Mouse (Mus musculus): ENCODE measurements around the gene Dnm3. TPM values are rescaled to one million over a fixed set of nuclear protein-coding genes. Genes with fewer than 3 reads are reported as not detected.
A peak's percentile ranks its signal among the peaks of the same experiment; 100 is the strongest.

Gene Dnm3
- polyA plus RNA-seq, 1 experiment from 2014 or later: 18.7 TPM

DNA sequence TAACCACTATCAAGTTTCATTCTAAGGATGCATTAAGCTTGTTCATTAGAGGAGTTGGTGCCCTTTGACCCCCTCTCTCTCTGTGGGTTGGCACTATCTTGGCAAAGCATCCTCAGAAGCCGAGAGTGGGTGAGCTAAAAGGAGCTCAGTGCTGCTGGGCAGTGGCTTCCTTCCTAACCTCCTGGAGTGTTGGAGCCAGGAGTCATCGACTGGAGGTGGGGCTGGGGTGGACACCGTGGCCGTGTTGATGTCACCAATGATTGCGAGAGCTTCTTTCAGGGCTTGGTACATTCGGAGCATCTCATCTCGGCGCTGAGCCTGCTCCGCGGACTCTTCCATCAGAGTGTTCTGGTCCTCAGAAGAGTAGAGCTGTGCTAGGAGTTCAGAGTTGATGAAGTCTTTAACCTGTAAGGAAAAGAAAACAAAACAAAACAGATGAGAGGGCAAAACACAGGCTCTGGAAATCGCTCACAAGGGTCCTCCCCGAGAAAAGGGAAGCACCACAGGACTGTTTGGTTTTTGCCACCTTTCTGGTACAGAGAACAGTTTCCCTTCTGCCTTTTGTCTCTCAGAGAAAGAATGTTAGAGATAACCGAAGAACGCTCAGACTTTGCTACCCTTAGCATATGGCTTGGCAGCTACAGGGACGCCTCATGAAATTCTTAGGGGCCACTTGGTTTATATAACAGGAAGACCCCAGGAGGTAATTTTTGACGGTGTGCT lies 466.1 kb downstream of the Dnm3 start:
- Histone ChIP-seq H3K27me3 (no peaks in the 10 kb centered on the region), H3K4me1 (replicated peaks) (peaks cover 81% of the 10 kb centered on the region), H3K4me2 (no peak overlapping the region), H3K4me3 (replicated peaks) (no peak overlapping the region), H3K36me3 (peaks cover 4% of the 10 kb centered on the region; the same call in 1 of the 2 replicates), H3K9ac (replicated peaks) (0 out of 2 replicates have a peak overlapping the region, but pooled peaks have one; percentile 27), H3K9me3 (no peaks in the 10 kb centered on the region), H3K27ac (peak overlapping the region; percentile 82)
- no peak for ATAC-seq (ENCODE audit: insufficient number of reproducible peaks, insufficient read depth, low FRiP score, low TSS enrichment, low read depth)
- WGBS: 79% methylated on average over 16 of the region's 16 CpGs

DNA sequence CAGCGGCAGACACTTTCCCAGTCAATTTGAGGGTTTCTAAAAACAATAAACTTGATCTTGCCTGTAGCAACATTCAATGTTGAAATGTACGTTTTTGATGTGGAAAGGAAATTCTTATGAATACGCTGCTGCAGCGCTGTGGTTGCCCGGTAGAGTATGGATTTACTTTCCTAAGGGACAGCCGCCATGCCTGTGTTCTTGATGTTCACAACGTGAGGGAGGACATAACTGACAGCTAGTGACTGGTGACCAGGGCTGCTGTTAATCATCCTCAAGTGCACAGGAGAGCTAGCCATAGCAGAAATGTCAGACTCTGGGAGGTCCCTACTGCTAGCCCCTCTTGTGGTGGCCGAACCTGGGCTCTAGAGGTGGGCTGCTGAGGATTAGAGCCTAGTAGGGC lies 468.7 kb downstream of the Dnm3 start:
- 20% methylated on average over 8 of the region's 8 CpGs for WGBS
- peaks cover 80% of the 10 kb centered on the region for H3K4me1 ChIP-seq (replicated peaks)
- peak overlapping the region; percentile 99 for H3K27ac ChIP-seq
- H3K27me3 ChIP-seq: no peaks in the 10 kb centered on the region
- peak overlapping the region; percentile 44; the same call in 1 of the 2 replicates for H3K9ac ChIP-seq (replicated peaks)
- no peak overlapping the region for H3K4me3 ChIP-seq (replicated peaks)
- peak overlapping the region; percentile 38 for H3K4me2 ChIP-seq
- peaks cover 4% of the 10 kb centered on the region; the same call in 1 of the 2 replicates for H3K36me3 ChIP-seq
- H3K9me3 ChIP-seq: no peaks in the 10 kb centered on the region
- no peak for ATAC-seq (ENCODE audit: insufficient number of reproducible peaks, insufficient read depth, low FRiP score, low TSS enrichment, low read depth)

DNA sequence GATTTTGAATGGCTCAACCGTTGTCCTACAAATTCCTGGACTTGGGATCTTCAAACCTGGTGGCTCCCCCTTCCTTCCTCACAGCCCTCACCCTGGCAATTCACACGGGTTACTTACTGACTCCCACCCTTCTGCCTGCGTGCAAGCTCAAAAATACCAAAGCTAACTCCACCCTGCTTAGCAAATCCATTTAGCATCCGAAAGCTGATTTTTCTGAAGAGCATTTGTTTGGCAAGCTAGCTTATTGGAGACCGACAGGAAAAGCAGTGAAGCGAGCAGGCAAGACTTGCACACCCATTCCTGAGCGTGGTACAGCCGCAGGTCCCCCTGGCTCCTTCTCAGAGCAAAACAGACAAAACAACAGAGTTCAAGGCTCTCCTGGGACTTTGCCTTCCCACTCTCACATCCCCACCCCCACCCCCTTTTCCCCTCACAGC lies 469.2 kb downstream of the Dnm3 start:
- H3K9ac ChIP-seq (replicated peaks): peak overlapping the region; percentile 44
- H3K4me1 ChIP-seq (replicated peaks): peaks cover 80% of the 10 kb centered on the region
- H3K36me3 ChIP-seq: peaks cover 4% of the 10 kb centered on the region; the same call in 1 of the 2 replicates
- ATAC-seq (ENCODE audit: insufficient number of reproducible peaks, insufficient read depth, low FRiP score, low TSS enrichment, low read depth): peak; percentile 72; the same call in 1 of the 2 replicates
- H3K4me2 ChIP-seq: peak overlapping the region; percentile 38
- H3K27ac ChIP-seq: peak overlapping the region; percentile 99
- H3K4me3 ChIP-seq (replicated peaks): no peak overlapping the region
- H3K27me3 ChIP-seq: no peaks in the 10 kb centered on the region
- 14% methylated on average over 8 of the region's 8 CpGs for WGBS
- H3K9me3 ChIP-seq: no peaks in the 10 kb centered on the region

DNA sequence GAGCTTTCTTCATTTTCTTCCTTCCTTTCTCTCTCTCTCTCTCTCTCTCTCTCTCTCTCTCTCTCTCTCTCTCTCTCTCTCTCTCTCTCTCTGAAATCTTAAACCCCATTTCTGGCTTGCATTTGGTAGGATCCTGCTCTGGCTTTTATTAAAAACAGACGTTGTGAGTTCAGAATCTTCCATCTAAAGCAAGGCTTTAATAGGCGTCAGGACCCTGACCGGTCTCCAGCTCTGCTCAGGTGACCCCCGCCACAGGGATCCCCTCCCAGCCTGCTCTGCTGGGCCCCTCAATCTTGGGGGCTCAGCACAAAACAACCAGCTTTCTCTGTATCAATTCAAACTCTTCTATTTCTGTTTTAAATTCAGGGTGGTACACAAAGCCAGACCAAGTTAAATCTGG lies 469.6 kb downstream of the Dnm3 start:
- 16% methylated on average over 4 of the region's 4 CpGs for WGBS
- H3K4me3 ChIP-seq (replicated peaks): no peak overlapping the region
- H3K4me1 ChIP-seq (replicated peaks): peaks cover 80% of the 10 kb centered on the region
- peak overlapping the region; percentile 38 for H3K4me2 ChIP-seq
- ATAC-seq (ENCODE audit: insufficient number of reproducible peaks, insufficient read depth, low FRiP score, low TSS enrichment, low read depth): peak; percentile 74; the same call in 1 of the 2 replicates
- peaks cover 4% of the 10 kb centered on the region; the same call in 1 of the 2 replicates for H3K36me3 ChIP-seq
- H3K27ac ChIP-seq: peak overlapping the region; percentile 99
- peak overlapping the region; percentile 44 for H3K9ac ChIP-seq (replicated peaks)
- H3K27me3 ChIP-seq: no peaks in the 10 kb centered on the region
- no peaks in the 10 kb centered on the region for H3K9me3 ChIP-seq

DNA sequence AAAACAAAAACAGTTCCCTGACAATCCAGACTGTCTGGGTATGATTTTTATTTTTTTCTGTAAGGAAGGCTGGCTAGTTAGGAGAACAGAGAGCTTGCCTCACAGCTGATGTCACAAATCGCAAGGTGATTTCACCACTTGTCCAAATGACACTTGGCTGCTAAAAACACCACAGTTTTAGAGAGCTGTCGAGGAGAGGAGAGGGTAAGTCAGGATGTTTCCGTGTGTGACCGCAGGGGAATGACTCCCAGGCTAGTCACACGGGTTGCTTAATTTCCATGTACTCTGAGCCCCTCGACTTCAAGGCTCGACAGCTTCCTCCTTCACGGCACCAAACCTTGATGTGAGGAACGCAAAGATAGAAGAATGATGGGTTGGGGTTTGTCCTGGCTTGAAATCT lies 471.7 kb downstream of the Dnm3 start:
- 0 out of 2 replicates have a peak overlapping the region, but pooled peaks have one; percentile 7 for H3K4me2 ChIP-seq
- H3K4me1 ChIP-seq (replicated peaks): peaks cover 87% of the 10 kb centered on the region
- H3K9ac ChIP-seq (replicated peaks): no peak overlapping the region

DNA sequence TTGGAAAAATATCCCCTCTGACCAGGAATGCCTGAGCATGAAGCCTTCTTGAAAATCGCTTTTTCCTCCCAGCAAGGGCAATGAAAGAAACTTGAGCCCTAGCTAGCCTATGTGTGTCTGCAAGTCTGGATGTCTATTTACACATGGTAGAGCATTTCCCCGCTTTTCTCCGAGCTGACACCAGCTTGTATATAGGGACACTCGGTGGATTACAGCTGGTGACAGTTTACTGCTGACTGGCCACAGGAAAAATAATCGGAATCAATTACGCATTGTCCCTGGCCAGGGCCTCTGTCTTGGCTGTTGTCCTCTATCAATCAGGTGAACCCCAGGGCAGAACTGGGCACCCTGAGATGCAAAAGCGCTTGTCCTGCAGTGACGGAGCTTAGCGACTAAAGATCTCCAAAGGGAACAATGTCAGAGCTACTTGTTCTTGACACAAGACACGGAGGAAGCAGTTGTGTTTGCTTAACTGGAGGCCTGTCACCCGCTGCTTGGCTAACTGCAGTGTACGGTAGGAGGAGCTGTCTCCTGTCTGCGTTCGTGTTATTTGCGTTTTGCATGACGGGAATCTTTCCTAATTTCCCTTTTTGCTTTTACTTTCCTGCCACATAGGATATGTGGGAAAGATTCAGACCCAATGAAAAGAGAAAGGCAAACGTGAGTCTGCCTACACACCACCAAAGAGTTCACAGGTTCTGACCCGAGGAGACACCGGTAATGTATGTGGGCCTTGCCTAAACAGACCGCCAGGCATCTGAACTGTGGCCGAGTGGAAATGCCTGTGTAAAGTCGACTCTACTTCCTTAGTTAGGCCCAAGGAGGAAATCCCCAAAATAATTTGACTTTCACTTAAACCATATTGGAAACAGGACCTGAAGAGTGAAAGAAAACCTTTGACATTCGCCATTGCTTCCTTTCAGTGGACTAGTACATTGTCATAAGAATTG lies 472.7 kb downstream of the Dnm3 start:
- H3K4me3 ChIP-seq (replicated peaks): peak overlapping the region; percentile 8; the same call in 1 of the 2 replicates
- H3K27ac ChIP-seq: peak overlapping the region; percentile 99
- H3K9me3 ChIP-seq: no peaks in the 10 kb centered on the region
- 43% methylated on average over 23 of the region's 23 CpGs for WGBS
- H3K4me2 ChIP-seq: peak overlapping the region; percentile 34
- H3K27me3 ChIP-seq: no peaks in the 10 kb centered on the region
- peaks cover 92% of the 10 kb centered on the region for H3K4me1 ChIP-seq (replicated peaks)
- no peaks in the 10 kb centered on the region for H3K36me3 ChIP-seq
- ATAC-seq (ENCODE audit: insufficient number of reproducible peaks, insufficient read depth, low FRiP score, low TSS enrichment, low read depth): no peak
- H3K9ac ChIP-seq (replicated peaks): peak overlapping the region; percentile 50

More for the DNA sequence above, 471.7 kb downstream of the Dnm3 start:
- Histone ChIP-seq H3K27me3 (no peaks in the 10 kb centered on the region), H3K27ac (peak overlapping the region; percentile 99), H3K4me3 (replicated peaks) (no peak overlapping the region), H3K36me3 (no peaks in the 10 kb centered on the region), H3K9me3 (no peaks in the 10 kb centered on the region)
- 66% methylated on average over 9 of the region's 9 CpGs for WGBS
- ATAC-seq (ENCODE audit: insufficient number of reproducible peaks, insufficient read depth, low FRiP score, low TSS enrichment, low read depth): no peak

DNA sequence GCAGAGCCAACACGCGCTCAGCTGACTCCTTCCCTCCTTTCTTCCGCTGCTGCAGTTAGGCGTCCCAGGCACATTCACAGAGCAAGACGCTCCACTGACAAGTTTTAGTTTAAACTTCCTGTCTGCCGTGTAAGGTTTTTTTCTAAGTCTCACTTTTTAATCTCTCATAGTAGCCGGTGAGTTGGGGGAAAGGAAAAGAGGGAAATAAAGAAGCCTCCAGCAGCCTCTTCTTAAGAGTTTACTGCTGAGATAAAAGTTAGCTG lies 473.4 kb downstream of the Dnm3 start:
- Histone ChIP-seq H3K4me1 (replicated peaks) (peaks cover 90% of the 10 kb centered on the region), H3K4me2 (peak overlapping the region; percentile 34; the same call in 1 of the 2 replicates), H3K27ac (peak overlapping the region; percentile 99), H3K27me3 (no peaks in the 10 kb centered on the region), H3K9ac (replicated peaks) (peak overlapping the region; percentile 50), H3K4me3 (replicated peaks) (peak overlapping the region; percentile 8; the same call in 1 of the 2 replicates), H3K36me3 (no peaks in the 10 kb centered on the region), H3K9me3 (no peaks in the 10 kb centered on the region)
- WGBS: 22% methylated on average over 7 of the region's 7 CpGs
- no peak for ATAC-seq (ENCODE audit: insufficient number of reproducible peaks, insufficient read depth, low FRiP score, low TSS enrichment, low read depth)

DNA sequence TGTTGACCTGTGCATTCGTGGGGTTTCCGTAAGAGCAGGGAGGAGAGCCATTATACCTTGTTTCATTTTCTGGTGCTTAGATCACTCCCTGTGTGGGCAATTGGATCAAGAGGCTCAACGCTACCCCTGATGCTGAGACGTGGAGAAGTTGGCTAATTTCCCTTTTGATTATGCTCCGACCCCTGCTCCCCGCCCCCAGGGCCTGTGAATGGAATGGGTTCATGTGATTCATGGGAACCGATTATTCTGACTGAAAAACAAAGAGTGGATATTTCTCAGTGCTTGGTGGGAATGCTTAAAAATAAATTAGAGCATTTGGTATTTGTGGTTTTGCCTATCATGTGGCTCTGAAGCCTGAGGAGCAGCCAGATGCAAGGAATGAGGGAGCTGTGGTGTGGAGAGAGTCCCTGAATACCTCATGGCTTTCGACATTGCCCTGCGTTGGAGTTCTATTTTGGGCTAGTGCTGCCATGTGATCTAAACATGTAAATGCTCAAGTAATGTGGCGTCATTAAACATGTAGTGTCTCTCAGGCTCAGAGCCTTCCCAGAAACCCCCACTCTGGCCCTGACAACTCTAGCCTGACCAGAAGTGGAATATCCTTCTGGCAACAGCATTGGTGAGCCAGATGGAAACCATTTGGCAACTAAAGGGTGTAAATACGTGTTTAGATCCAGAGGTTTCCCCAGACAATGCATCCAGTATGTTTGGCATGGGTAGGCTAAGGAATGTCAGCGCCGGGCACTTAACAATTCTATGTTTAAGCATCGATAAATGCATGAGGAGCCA lies 473.9 kb downstream of the Dnm3 start:
- H3K4me2 ChIP-seq: 0 out of 2 replicates have a peak overlapping the region, but pooled peaks have one; percentile 34
- H3K4me1 ChIP-seq (replicated peaks): peaks cover 90% of the 10 kb centered on the region
- WGBS: 53% methylated on average over 14 of the region's 14 CpGs
- peak overlapping the region; percentile 99 for H3K27ac ChIP-seq
- H3K9me3 ChIP-seq: no peaks in the 10 kb centered on the region
- H3K27me3 ChIP-seq: no peaks in the 10 kb centered on the region
- H3K4me3 ChIP-seq (replicated peaks): no peak overlapping the region
- no peaks in the 10 kb centered on the region for H3K36me3 ChIP-seq
- ATAC-seq (ENCODE audit: insufficient number of reproducible peaks, insufficient read depth, low FRiP score, low TSS enrichment, low read depth): no peak
- H3K9ac ChIP-seq (replicated peaks): peak overlapping the region; percentile 50; the same call in 1 of the 2 replicates

DNA sequence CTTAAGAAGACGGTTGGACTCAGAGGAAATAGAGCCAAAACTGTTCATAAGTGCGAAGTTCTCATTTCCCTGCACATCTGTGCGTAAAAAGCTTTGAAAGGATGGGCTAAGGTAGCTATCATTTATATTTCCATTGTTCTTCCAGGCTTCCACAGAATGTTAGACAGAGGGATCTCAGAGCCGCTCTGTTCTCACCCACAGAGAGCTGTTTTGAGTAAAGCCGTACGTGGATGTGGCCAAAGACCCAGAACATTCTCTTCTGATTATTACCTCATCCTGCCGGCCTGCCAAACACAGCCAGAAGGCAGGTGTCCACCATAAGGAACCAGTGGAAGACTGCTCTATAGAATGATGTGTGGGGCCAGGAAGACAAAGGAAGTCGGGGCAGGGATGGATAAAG lies 476.5 kb downstream of the Dnm3 start:
- peaks cover 67% of the 10 kb centered on the region for H3K4me1 ChIP-seq (replicated peaks)
- no peak overlapping the region for H3K4me2 ChIP-seq
- no peaks in the 10 kb centered on the region for H3K27me3 ChIP-seq
- no peak overlapping the region for H3K4me3 ChIP-seq (replicated peaks)
- no peaks in the 10 kb centered on the region for H3K36me3 ChIP-seq
- ATAC-seq (ENCODE audit: insufficient number of reproducible peaks, insufficient read depth, low FRiP score, low TSS enrichment, low read depth): 0 out of 2 replicates have a peak, but pooled peaks have one; percentile 27
- H3K9me3 ChIP-seq: no peaks in the 10 kb centered on the region
- peak overlapping the region; percentile 99 for H3K27ac ChIP-seq
- no peak overlapping the region for H3K9ac ChIP-seq (replicated peaks)
- WGBS: 28% methylated on average over 8 of the region's 8 CpGs

DNA sequence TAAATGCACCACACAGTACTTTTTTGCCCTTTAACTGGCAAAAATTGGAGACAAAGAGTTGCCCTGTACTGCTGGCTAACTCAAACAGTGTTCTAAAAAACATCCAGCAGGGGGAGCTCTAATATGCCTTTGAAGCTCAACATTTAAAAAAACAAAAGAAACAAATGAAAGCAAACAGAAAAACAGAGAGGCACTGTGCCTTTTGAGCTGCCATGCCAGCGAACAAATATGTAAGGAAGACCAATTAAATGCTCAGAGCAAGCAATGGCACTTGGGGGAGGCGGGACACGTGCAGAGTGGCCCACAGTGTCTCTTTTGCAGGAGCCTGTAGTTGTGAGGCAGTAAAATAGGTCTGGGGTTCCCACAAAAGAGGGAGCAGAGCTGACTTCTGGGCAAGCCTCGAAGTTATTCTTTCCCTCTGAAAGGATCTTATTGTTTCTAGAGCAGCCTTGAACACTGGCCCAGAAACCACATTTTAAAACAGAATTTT lies 477.9 kb downstream of the Dnm3 start:
- Histone ChIP-seq H3K9me3 (no peaks in the 10 kb centered on the region), H3K4me2 (peak overlapping the region; percentile 23), H3K4me1 (replicated peaks) (peaks cover 57% of the 10 kb centered on the region), H3K36me3 (no peaks in the 10 kb centered on the region), H3K27ac (peak overlapping the region; percentile 99), H3K4me3 (replicated peaks) (no peak overlapping the region), H3K9ac (replicated peaks) (peak overlapping the region; percentile 47), H3K27me3 (no peaks in the 10 kb centered on the region)
- ATAC-seq (ENCODE audit: insufficient number of reproducible peaks, insufficient read depth, low FRiP score, low TSS enrichment, low read depth): peak; percentile 90
- WGBS: 2% methylated on average over 4 of the region's 4 CpGs
